Mouse (Mus musculus): ENCODE results near the gene Wdr4.

Wdr4 gene

GRCm38 (mm10) chr17:31445061-31445731 is 74.6 kb downstream of the Wdr4 start:
- DNase-seq (ENCODE audit: low read depth): no peak

Measured in NIH3T3 (cell line).